Mouse (Mus musculus) MEL (cell line): ENCODE data around the gene Fam173b. TPM values are rescaled to one million over a fixed set of nuclear protein-coding genes. Genes with fewer than 3 reads are reported as not detected.

Experiments used
- DNase-seq: peaks from one replicate; pipeline ENCODE4 v3.0.0; 2011; ENCODE audit warnings: low read depth, low spot score
- H3K27ac ChIP-seq: 2 replicates; pipeline ENCODE4 v1.5.1; 2012; ENCODE audit warnings: low read depth, mild to moderate bottlenecking, control low read depth, low read length, moderate library complexity; ENCODE audit not compliant: control insufficient read depth
- H3K27me3 ChIP-seq, 2 experiments: fragments of 150-350 bp in 1 of 2; sonication (generic) in 1 of 2; 2 replicates each; pipeline ENCODE4 v1.6.1; 2012; ENCODE audit warnings: low read length in 2 of 2, mild to moderate bottlenecking in 2 of 2, improper control_type of control experiment in 1 of 2, moderate library complexity in 1 of 2; ENCODE audit not compliant: insufficient read depth in 2 of 2, control insufficient read depth in 1 of 2
- H3K36me3 ChIP-seq, 2 experiments: 2 replicates each; pipeline ENCODE4 v1.6.1; 2012 to 2014; ENCODE audit warnings: low read length in 2 of 2, improper control_type of control experiment in 1 of 2, inconsistent platforms in 1 of 2, mild to moderate bottlenecking in 1 of 2; ENCODE audit not compliant: insufficient read depth in 2 of 2, control insufficient read depth in 1 of 2
- H3K4me1 ChIP-seq, 2 experiments: fragments of 150-350 bp in 1 of 2; sonication (generic) in 1 of 2; 2 replicates each; pipeline ENCODE4 v1.6.1; 2012; ENCODE audit warnings: low read length in 2 of 2, improper control_type of control experiment in 1 of 2, mild to moderate bottlenecking in 1 of 2; ENCODE audit not compliant: insufficient read depth in 2 of 2, control insufficient read depth in 1 of 2
- H3K4me3 ChIP-seq, 2 experiments: fragments of 150-350 bp in 1 of 2; sonication (generic) in 1 of 2; 2 replicates each; pipeline ENCODE4 v1.5.1; 2012; ENCODE audit warnings: low read depth in 2 of 2, low read length in 2 of 2, mild to moderate bottlenecking in 2 of 2, moderate library complexity in 2 of 2, control low read depth in 1 of 2, improper control_type of control experiment in 1 of 2; ENCODE audit not compliant: control insufficient read depth in 1 of 2, insufficient read depth in 1 of 2
- H3K79me2 ChIP-seq: 2 replicates; pipeline ENCODE4 v1.6.1; 2012; ENCODE audit warnings: mild to moderate bottlenecking, low read length, moderate library complexity; ENCODE audit not compliant: control insufficient read depth, poor library complexity, insufficient read depth
- H3K9ac ChIP-seq: 2 replicates; pipeline ENCODE4 v1.6.1; 2012; ENCODE audit warnings: low read depth, mild to moderate bottlenecking, control low read depth, low read length, moderate library complexity; ENCODE audit not compliant: control insufficient read depth, poor library complexity, severe bottlenecking
- H3K9me3 ChIP-seq: fragments of 150-350 bp; sonication (generic); replicated peaks from 2 replicates; pipeline ENCODE4 v1.6.1; 2012; ENCODE audit warnings: mild to moderate bottlenecking, low read length, improper control_type of control experiment, moderate library complexity; ENCODE audit not compliant: insufficient read depth
- BHLHE40 ChIP-seq: IDR thresholded peaks from 2 replicates; pipeline ENCODE4 v1.6.1; 2012; ENCODE audit warnings: low read depth, mild to moderate bottlenecking, inconsistent platforms, low read length, improper control_type of control experiment, borderline replicate concordance
- CHD1 ChIP-seq: IDR thresholded peaks from 2 replicates; pipeline ENCODE4 v1.6.1; 2012; ENCODE audit warnings: low read depth, mild to moderate bottlenecking, inconsistent platforms, low read length, improper control_type of control experiment
- CHD2 ChIP-seq: IDR thresholded peaks from 2 replicates; pipeline ENCODE4 v1.6.1; 2011; ENCODE audit warnings: low read length, improper control_type of control experiment
- E2F4 ChIP-seq: IDR thresholded peaks from 2 replicates; pipeline ENCODE4 v1.6.1; 2011; ENCODE audit warnings: low read depth, low read length, improper control_type of control experiment, borderline replicate concordance
- ELF1 ChIP-seq: IDR thresholded peaks from 2 replicates; pipeline ENCODE4 v1.6.1; 2014; ENCODE audit warnings: low read depth, mild to moderate bottlenecking, inconsistent platforms, low read length, improper control_type of control experiment, moderate library complexity
- EP300 ChIP-seq, 2 experiments: IDR thresholded peaks; 2 replicates each; pipeline ENCODE4 v1.6.1; 2011; ENCODE audit warnings: improper control_type of control experiment in 2 of 2, low read length in 2 of 2, low read depth in 1 of 2, mild to moderate bottlenecking in 1 of 2
- GATA1 ChIP-seq: IDR thresholded peaks from 2 replicates; pipeline ENCODE4 v1.6.1; 2011; ENCODE audit warnings: low read depth, low read length, improper control_type of control experiment
- JUND ChIP-seq: IDR thresholded peaks from 2 replicates; pipeline ENCODE4 v1.6.1; 2011; ENCODE audit warnings: low read depth, mild to moderate bottlenecking, improper control_type of control experiment, low read length
- MAFK ChIP-seq: IDR thresholded peaks from 2 replicates; pipeline ENCODE4 v1.6.1; 2011; ENCODE audit warnings: low read depth, mild to moderate bottlenecking, low read length, improper control_type of control experiment, borderline replicate concordance
- MXI1 ChIP-seq: IDR thresholded peaks from 2 replicates; pipeline ENCODE4 v1.6.1; 2011; ENCODE audit warnings: mild to moderate bottlenecking, low read depth, low read length, improper control_type of control experiment
- MYB ChIP-seq: IDR thresholded peaks from 2 replicates; pipeline ENCODE4 v1.6.1; 2011; ENCODE audit warnings: mild to moderate bottlenecking, low read depth, low read length, improper control_type of control experiment
- POLR2A ChIP-seq, 2 experiments: IDR thresholded peaks; 2 replicates each; pipeline ENCODE4 v1.6.1; 2011 to 2012; ENCODE audit warnings: low read length in 2 of 2, mild to moderate bottlenecking in 2 of 2, control low read depth in 1 of 2, improper control_type of control experiment in 1 of 2, low read depth in 1 of 2, moderate library complexity in 1 of 2; ENCODE audit not compliant: control insufficient read depth in 1 of 2, insufficient read depth in 1 of 2, poor library complexity in 1 of 2
- SIN3A ChIP-seq: IDR thresholded peaks from 2 replicates; pipeline ENCODE4 v1.6.1; 2012; ENCODE audit warnings: low read length, improper control_type of control experiment, inconsistent platforms
- SMC3 ChIP-seq: IDR thresholded peaks from 2 replicates; pipeline ENCODE4 v1.6.1; 2011; ENCODE audit warnings: low read depth, low read length, improper control_type of control experiment
- TCF12 ChIP-seq: IDR thresholded peaks from 2 replicates; pipeline ENCODE4 v1.6.1; 2014; ENCODE audit warnings: low read depth, mild to moderate bottlenecking, inconsistent platforms, low read length, improper control_type of control experiment, moderate library complexity
- UBTF ChIP-seq: IDR thresholded peaks from 2 replicates; pipeline ENCODE4 v1.6.1; 2012; ENCODE audit warnings: low read depth, mild to moderate bottlenecking, inconsistent platforms, low read length, improper control_type of control experiment, moderate library complexity, borderline replicate concordance; ENCODE audit not compliant: insufficient read depth
- USF1 ChIP-seq: IDR thresholded peaks from 2 replicates; pipeline ENCODE4 v1.6.1; 2014; ENCODE audit warnings: low read depth, mild to moderate bottlenecking, inconsistent platforms, low read length, improper control_type of control experiment, moderate library complexity
- USF2 ChIP-seq, 2 experiments: IDR thresholded peaks; 2 replicates each; pipeline ENCODE4 v1.6.1; 2011 to 2012; ENCODE audit warnings: improper control_type of control experiment in 2 of 2, low read length in 2 of 2, borderline replicate concordance in 1 of 2, inconsistent platforms in 1 of 2, low read depth in 1 of 2, mild to moderate bottlenecking in 1 of 2; ENCODE audit not compliant: insufficient read depth in 1 of 2
- ZC3H11A ChIP-seq: IDR thresholded peaks from 2 replicates; pipeline ENCODE4 v1.6.1; 2012; ENCODE audit warnings: low read depth, mild to moderate bottlenecking, inconsistent platforms, low read length, improper control_type of control experiment
- ZMIZ1 ChIP-seq: IDR thresholded peaks from 2 replicates; pipeline ENCODE4 v1.6.1; 2012; ENCODE audit warnings: low read depth, mild to moderate bottlenecking, inconsistent platforms, low read length, improper control_type of control experiment, moderate library complexity
- ZNF384 ChIP-seq: IDR thresholded peaks from 2 replicates; pipeline ENCODE4 v1.6.1; 2012; ENCODE audit warnings: low read depth, mild to moderate bottlenecking, inconsistent platforms, low read length, improper control_type of control experiment
- polyA plus RNA-seq, 2 experiments: library from polyadenylated mRNA; stranded (reverse) in 1 of 2; unstranded in 1 of 2; fragments of >175 nt in 1 of 2; fragments of >200 nt in 1 of 2; gene quantifications; 2 replicates each; pipeline versions ENCODE4 v1.2.1 to v1.2.4; 2012; ENCODE audit warnings: low replicate concordance in 2 of 2, low read depth in 1 of 2; ENCODE audit not compliant: insufficient read length in 2 of 2, insufficient read depth in 1 of 2, missing spikeins in 1 of 2
- total RNA-seq: library from RNA; depleted of rRNA; stranded (reverse); fragments of 300-350 nt; gene quantifications from 2 replicates; pipeline ENCODE4 v1.2.3, GENCODE M21; 2012

The Fam173b gene
- total and polyA plus RNA-seq, 3 experiments = 21.0 to 29.2 TPM; not detected in 1

DNA sequence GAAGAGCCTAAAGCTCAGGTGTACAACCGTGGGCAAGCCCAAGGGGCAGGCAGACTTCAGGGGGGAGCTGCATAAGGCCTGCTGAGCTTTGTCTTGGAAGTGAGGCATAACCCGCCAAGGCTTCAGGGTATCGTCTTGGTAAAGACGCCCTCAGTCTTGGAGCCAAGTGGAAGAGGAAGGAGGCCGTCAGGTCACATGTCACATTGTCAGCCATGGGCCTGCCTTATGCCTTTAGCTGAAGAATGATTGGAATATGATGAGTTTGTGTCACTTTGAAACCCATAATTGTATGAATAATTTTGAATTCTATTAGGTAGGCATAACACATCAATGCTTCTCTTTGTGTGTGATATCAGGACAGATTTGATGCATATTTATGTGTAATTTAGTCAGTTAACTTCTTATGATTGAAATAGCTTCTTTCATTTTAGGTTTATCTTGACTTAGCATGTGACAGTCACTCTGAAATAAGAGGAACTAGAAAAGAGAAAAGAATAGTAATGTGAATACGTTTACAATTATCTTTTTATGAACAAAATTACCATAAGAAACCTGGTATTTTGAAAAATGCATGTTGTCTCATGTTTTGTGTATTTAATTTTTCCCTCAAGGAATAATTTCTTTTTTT lies 12.3 kb downstream of the Fam173b start (continued):
- TF ChIP-seq TCF12 = peak; percentile 25; the same call in 1 of the 2 replicates
- TF ChIP-seq USF1 = peak; percentile 67; the same call in 1 of the 2 replicates
- TF ChIP-seq E2F4 = no peak
- TF ChIP-seq USF2 (IDR thresholded peaks at IDR 0.05; ENCODE audit: borderline replicate concordance in 1 of 2, insufficient read depth in 1 of 2, low read depth in 1 of 2, low read length in 2 of 2) = no peak
- TF ChIP-seq ZNF384 = no peak
- no peak for TF ChIP-seq MAFK
- no peak for TF ChIP-seq ZMIZ1
- TF ChIP-seq ELF1 = no peak
- peak; percentile 80 to 91 for TF ChIP-seq EP300 (IDR thresholded peaks at IDR 0.05; ENCODE audit: low read depth in 1 of 2, low read length in 2 of 2)
- no peak for TF ChIP-seq MYB
- TF ChIP-seq SMC3 = no peak
- TF ChIP-seq GATA1 = peak; percentile 82
- TF ChIP-seq CHD1 = 0 out of 2 replicates have a peak, but pooled peaks have one; percentile 15
- no peak for TF ChIP-seq ZC3H11A
- TF ChIP-seq SIN3A = peak; percentile 64

DNA sequence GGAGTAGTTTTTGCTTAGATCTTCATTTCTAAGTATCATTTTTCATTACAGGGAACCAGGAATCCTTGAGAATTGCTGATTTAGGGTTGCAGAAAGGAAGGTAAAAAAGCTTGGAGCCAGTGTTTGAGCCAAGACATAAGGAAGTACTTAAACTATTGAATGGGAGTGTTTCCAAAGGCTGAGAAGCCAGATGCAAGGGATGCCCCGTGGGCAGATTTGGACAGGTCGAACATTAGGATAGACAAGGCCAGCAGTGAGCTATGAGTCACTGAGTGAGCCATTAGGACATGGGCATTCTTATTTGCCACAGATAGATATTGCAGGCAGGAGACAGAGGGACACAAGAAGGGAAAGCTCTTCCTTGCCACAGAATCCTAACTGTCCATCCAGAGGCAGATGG lies 13.0 kb downstream of the Fam173b start:
- H3K4me1 ChIP-seq = peaks cover 12 to 21% of the 10 kb centered on the region in 2 experiments
- TF ChIP-seq CHD2 = no peak
- no peak for TF ChIP-seq BHLHE40
- no peak for TF ChIP-seq CHD1
- no peak for TF ChIP-seq MXI1
- TF ChIP-seq JUND = no peak
- no peak for TF ChIP-seq ZC3H11A
- TF ChIP-seq POLR2A (IDR thresholded peaks at IDR 0.05; ENCODE audit: control insufficient read depth in 1 of 2, insufficient read depth in 1 of 2, low read depth in 1 of 2, low read length in 2 of 2, poor library complexity in 1 of 2) = no peak
- TF ChIP-seq SIN3A = no peak
- TF ChIP-seq UBTF = no peak
- DNase-seq = no peak
- no peaks in the 10 kb centered on the region for H3K27me3 ChIP-seq
- peak overlapping the region in 1 of 2 experiments; percentile 38; a peak in 1 of 4 replicates for H3K4me3 ChIP-seq
- H3K79me2 ChIP-seq = no peaks in the 10 kb centered on the region
- H3K27ac ChIP-seq = peak overlapping the region; percentile 42
- peaks cover 1 to 15% of the 10 kb centered on the region in 2 experiments; a peak in 3 of 4 replicates for H3K36me3 ChIP-seq
- no peaks in the 10 kb centered on the region for H3K9me3 ChIP-seq
- no peak overlapping the region for H3K9ac ChIP-seq
